Mouse (Mus musculus) adrenal gland (tissue): ENCODE data around the gene Sp4.

Source experiments
- intact Hi-C: fragments of 180-260 bp; cut with DNase I; formaldehyde crosslinking; loops from one replicate; pipeline ENCODE4 v1.15.1; 2025
- long read RNA-seq, 2 experiments: library from polyadenylated mRNA; unstranded; transcript quantifications; one replicate each; pipeline ENCODE4 v2.0.0; 2020; ENCODE audit warnings: borderline replicate concordance in 1 of 2; ENCODE audit not compliant: insufficient replicate concordance in 1 of 2

The Sp4 gene
- long read RNA-seq, experiment 1, partial matches to known transcripts = 1 of 2 reads
- long read RNA-seq, experiment 1, other reads (novel, unspliced or antisense) = 1 of 2 reads
- long read RNA-seq, experiment 2, partial matches to known transcripts = 0 of 1 reads
- long read RNA-seq, experiment 2, other reads (novel, unspliced or antisense) = 1 of 1 reads

DNA sequence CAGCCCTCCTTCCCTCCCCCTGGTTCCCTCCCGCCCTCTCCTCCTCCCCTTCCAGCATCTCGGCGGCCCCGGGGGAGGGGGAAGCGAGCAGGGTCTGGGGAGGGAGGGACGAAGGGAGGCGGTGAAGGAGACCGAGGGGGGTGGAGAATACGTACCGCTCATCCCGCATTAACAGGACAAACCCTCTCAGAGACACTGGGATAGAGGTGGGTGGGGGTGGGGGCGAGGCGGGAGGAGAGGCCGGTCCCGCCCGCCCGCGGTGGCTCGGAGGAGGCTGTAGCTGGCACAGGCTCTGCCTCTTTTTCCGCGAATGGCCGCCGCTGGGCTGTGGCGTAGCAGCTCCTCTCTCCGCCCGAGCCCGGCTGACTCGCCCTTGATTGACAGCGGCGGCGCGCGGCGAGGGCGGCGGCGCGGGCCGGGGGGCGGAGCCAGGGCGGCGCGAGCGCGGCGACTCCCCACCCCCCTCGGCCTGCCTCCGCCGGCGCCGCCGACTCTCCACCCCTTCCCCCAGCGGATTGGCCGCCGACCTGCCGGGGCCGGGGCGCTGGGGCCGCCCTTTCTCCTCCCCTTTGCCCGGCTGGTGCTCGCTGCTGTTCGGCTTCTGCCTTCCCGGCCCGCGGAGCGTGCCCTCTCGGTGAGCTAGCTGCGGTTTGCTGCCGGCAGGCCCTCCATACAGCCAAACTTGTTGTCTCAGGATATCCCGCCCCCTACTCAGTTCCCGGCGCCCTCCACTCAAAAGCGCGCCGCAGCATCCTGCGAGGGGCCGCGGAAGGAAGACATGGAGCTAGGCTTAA is at the start of gene Sp4:
Gene Sp4, minus strand, starts transcription at position 369 of the 794 bp plus-strand sequence.
- intact Hi-C loops = no loop called here

DNA sequence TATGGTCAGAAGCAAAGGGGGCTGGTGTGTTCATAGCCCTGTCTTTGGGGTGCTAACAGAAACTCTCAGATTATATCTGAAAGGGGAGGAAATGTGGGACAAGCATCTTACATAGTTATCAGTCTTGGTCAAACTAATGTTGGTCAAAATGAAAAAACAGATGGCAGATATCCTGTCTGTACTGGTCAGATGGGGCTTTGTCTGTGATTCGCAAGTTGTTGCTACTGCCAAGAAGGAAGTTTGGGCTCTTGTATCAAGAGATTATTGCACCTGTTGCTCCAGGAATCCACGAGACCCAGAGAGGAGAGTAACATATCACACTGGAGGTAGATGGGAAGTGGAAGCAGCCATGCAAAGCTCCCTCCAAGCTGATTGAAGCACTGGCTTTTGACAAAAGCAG is 37.9 kb upstream of the Sp4 start:
- intact Hi-C loops = no loop called here

DNA sequence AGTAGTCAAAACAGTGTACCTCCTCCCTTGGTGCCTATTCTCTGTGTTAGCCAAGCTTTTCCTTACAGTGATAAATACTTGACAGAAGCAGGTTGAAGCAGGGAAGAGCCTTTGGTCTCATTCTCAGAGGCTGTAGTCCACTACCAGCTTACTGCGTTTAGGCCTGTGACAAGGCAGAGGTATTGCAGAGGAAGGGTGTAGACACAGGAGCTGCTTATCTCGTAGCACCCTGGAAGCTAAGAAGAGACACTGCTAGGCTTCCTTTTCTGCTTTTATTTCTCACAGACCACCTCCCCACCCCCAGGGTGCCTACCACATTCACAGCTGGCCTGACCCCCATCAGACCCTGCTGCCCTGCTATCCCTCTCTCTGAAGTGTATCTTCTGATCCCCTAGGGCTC is 37.0 kb upstream of the Sp4 start:
- intact Hi-C loops = no loop called here

DNA sequence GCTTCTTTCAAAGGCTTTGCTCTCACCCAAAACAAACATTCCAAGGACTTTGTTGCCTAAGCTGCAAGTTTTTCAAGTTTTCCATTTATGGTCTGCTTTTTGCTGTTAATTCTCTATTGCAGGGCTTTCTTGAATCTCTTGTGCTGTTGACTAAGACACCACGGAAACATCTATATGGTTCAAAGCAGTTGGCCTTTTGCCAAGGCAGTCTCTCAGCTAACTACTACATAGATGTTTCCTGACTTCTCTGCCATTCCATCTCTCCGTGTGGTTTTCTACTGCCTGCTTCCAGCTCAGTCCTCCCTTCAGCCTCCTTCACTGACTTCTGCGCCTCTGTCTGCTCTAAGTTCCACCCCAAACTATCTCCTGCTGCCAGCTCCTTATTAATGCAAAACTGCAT is 36.1 kb upstream of the Sp4 start:
- intact Hi-C loops = no loop called here

DNA sequence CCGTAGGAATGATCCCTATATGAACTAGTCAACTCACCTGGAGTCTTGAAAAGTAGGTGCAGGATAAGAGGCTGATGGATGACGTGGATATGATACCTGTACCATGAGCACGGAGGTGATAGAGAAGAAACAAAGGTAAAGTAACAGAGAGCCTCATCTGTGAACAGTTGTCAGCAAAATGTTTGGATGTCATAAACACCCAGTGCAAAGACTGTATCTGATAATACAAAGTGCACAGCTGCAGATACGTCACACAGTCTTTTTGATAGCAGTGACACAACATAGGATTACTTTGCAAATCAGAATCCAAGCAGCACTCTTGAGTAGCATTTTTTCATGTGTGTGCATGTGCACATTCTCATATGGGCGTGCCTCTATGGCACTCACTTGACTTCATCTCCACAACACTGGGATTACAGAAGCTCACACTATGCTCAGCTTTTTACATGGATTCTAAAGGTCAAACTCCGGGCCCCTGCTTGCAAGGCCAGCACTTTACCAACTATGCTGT is 27.6 kb upstream of the Sp4 start:
- intact Hi-C loops = no loop called here

DNA sequence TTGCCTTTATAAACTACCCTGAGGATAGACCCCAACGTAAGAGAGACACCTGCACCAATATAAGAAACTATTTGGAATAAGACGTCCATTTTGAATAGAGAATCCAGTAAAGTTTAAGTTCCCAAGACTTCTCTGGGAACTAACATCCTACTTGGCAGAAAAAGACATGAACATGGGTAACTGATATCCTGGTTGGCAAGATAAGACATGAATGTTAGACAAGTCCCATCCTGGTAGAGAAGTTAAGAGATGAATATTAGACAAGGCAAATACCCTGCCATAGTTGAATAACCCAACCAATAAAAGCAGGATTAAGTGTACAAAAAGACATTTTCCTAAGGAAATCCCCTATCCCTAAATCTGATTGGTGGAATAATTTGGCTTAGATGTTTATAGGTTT is 26.3 kb upstream of the Sp4 start:
- intact Hi-C loops = no loop called here

DNA sequence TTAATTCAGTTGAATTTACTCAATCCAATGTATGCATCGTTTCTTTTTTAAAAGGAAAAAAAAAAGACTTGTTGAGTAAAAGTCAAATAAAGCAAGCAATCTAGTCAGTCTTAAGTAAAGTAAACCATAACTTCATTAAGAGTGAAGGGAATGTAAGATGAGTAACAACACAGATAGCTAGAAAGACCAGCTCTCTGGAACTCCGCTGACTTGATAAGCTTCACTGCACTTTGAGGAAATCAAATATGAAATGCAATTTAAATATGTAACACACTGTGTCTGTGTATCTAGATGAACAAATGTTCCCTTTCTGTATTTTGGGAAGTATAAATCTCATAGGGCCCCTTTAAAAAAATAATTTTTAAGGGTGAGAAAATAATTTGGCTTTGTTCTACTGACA is 24.9 kb upstream of the Sp4 start:
- intact Hi-C loops = no loop called here

DNA sequence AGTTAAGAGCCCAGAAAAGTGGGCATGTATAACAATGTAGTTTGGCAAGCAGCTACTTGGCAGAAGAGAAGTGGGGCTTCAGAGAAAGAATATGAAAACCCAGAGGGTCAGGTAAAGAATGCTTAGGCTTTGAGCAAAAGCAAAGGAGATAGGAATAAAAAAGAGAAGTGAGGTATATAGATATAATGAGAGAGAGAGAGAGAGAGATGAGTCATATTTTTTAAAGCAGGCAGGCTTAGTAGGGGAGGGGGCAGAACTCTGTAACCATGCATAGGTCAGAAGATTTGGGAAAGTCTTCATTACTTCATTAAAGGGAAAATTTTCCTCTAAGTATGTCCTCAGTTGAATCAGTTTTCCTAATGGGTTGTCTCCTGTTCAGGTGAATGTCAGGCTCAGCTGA is 18.8 kb upstream of the Sp4 start:
- intact Hi-C loops = no loop called here

DNA sequence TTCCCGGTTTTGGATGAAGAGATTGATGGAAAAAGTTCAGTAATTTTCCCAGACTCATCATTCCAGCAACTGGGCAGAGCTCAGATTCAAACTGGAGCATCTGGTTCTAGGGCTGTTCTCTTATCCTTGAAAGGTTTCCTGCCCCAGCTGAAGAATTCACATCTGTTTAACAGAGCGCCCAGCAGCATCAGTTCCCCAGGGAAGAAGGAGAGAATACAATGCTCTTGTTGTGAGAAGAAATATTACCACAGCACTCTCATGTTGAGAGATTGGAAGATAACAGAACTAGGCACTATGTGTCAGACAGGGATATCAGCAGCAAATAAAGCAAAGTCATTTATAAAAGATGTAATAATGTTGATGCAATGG is 13.2 kb upstream of the Sp4 start:
- intact Hi-C loops = no loop called here

DNA sequence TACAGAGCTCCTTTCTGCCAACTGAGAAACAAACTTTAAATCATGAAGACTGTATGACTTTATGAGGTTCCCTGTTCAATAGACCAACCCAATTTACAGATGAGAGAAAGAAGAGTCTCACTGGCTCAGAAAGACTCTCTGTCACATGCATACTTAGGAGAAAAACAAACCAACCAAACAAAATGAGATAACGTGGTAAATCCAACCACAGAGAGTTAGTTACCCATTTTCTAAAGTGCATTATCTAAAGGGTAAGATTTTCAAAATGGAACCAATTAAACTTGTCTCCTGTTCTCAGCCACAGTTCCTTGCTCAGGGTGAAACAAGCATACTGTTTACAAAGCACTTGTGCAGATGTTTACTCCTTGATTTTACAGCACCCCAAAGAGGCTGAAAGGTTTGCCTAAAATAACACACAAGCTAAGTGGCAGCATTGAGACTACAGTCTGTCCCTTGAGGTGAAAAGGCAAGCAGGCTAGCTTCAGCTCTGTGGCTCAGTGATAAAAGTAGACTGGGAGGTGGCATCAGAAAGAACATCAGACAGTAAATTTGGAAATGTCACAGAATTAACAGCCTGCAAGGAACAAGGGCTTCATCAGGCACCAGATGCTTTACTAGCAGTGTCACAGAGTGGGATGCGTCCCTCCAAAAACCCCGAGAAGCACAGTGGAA is 12.7 kb upstream of the Sp4 start:
- intact Hi-C loops = no loop called here

DNA sequence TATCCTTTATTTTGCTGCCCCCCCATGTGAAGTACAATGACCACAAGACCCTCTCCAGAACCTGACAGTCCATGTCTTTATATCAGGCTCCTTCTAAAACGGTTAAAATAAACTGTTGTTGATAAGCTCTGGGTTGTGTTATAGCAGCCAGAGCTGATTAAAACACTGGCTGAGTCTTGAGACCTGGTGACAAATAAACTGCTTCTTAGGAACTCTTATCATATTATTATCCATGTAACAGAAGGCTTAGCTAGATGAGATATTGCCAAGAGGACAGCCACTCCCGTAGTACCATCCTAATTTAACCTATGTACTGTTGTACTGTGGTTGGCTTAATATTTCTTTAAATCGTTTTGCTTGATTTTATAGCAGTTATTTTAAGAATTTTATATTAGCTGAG is 2.3 kb upstream of the Sp4 start:
- intact Hi-C loops = no loop called here

DNA sequence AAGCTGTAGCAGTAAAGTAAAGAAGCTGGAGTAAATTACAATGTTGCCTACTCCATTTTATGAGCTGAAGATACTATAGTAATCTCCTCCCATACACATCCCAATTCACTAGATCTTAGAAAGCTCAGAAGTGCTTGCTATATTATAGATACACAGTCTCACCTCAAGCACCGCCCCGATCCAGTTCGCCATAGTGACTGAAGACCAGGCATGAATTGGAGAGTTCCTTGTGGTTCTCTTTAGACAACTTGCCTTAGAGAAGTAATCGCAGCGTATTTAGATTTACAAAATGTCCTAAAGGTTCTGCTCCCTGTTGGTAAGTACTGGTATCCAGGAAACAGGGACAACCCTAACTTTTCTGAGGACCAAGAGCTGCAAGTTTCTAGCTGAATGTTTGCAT is 1.8 kb upstream of the Sp4 start:
- intact Hi-C loops = no loop called here

DNA sequence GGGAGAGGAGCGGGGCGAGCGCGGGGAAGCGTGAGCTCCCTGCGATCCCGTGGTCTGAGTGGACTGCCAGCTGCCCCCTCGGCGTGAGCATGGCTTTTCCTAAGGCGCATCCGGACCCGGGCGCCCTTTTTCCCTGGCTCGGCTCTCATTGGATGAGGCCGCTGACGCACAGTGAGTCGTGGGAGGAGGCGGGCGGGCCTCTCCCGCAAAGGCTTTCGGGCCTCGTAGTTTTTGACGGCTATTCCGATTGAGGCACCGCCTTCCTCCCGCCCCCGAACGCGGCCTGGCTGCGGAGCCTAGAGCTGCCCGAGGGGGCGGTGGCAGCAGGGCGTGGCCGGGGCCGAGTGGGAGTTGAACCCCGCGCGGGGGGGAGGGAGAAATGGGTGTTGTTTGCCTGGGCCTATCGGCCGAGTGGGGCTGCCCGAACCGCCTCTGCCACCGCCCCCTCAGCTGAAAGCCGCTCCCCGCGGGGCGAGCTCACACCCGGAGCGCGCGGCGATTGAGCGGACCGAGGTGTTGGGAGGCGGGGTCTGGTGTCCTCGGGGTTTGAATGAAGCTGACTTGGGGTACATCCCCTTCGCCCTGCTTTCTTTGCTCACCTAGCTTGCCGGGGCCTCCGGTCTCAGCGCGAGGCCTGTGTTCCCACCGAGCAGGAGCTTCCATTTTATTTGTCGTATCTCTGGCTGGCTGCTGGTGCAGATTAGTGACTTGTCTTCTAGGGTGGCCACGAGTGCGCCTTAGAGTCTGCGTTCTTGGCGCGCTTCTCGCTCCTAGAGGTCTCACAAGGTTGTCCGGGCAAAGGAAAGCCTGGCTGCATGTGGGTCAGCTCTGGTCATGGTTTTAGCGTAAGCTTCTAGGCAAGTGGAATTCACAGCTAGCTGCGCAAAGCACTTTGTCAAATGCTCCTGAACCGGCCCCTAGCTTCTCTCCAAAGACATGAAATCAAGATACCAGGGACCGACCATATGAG is 911 bp upstream of the Sp4 start:
- intact Hi-C loops = no loop called here

DNA sequence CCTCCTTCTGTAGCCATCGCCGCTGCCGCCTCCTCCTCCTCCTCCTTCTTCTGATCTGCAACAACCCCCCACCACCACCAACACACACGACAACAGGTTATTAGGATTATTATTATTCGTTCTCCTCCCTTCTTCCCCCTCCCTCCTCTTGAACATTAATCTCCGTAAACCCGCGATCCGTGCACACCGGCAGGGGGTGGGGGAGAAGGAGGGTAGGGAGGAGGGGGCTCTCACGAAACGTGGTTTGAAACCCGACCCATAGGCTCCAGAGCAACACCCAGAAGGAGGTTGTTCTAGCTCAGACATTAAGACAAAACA is 527 bp downstream of the Sp4 start:
- intact Hi-C loops = no loop called here

DNA sequence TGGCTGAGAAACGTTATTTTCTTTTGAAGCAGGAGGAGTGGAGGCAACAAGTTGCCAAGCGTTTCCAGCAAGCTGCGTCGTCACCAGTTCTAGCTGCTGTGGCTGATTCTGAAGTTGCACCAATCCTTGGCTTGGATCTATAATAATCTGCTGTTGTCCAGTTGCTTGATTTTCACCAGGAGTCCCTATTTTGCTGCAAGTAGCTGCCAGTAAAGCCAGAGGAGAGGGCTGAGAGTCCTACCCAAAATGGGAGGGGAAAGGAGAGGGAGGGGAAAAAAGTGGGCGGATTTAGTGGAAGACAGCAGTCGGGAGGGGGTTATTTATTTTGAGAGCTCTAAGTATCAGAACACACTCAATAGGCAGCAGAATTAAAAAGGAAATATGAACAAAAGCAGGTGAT is 1.3 kb downstream of the Sp4 start:
- intact Hi-C loops = no loop called here

DNA sequence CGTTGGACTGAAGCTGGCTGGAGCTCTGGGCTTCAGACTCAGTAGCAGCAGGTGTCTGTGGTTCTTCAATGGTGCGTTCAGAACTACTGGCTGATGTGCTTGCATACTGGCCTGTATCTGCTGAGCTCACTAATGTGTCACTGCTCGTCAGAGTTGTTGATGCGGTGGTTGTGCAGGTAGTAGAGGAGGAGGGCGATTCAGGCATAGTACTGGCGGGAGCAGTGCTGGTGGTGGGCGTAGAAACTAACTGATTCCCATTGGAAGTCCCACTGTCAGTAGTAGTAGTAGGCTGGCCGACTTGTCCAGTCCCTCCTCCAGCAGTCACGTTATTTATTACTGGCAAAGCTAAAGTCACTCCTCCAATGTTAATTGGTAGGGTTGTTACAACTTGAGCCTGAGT is 2.1 kb downstream of the Sp4 start:
- intact Hi-C loops = no loop called here

DNA sequence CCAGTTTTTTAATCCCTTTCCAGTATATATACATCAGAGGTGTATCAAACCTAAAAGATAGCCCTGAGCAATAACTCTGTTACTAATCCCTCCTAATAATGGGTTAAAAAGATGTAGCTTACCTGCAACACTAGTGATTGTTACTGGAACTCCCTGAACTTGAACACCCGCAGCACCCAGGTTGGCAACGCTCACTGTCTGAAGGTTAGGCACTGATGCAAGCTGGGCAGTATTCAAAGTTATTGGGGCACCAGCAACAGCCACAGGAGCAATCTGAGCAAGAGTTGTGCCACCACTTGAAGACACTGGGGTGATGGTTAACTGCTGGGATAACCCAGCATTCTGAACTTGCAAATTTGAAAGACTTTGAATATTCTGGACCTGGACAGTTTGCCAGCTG is 2.7 kb downstream of the Sp4 start:
- intact Hi-C loops = no loop called here

DNA sequence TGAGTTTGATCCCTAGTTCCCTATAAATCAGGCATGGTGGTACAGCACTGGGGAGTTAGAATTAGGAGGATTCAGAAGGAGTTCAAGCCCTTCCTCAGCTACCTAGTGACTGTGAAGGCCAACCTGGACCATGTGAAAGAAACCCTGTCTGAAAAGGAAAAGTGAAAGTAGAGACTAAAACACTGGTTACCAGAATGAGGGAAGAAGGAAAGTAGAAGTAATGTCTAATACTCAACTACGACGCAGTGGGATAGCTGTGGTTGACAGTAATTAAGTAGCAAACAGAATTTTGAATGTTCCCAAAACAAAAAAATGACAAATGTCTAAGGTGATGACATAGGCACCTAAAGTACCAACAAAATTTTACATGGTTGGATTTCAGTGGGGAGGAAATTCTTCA is 5.0 kb downstream of the Sp4 start:
- intact Hi-C loops = no loop called here

DNA sequence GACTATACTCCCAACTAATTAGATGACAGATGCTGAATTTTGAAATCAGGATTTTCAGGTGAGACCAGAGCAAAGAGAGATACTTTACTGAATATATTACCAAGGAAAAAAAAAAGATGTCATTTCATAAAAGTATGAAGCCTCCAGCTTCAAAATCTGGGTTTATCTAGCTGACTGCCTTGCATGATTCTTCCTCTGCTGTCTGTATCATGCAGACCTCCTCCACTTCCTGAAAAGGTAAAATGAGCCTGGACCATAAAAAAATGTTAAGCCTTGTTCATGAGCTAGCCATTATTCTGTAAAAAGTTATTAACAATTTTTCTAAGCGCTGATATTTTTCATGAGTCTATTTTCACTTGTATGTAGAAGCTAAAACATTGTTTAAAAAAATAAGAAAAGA is 5.4 kb downstream of the Sp4 start:
- intact Hi-C loops = no loop called here

DNA sequence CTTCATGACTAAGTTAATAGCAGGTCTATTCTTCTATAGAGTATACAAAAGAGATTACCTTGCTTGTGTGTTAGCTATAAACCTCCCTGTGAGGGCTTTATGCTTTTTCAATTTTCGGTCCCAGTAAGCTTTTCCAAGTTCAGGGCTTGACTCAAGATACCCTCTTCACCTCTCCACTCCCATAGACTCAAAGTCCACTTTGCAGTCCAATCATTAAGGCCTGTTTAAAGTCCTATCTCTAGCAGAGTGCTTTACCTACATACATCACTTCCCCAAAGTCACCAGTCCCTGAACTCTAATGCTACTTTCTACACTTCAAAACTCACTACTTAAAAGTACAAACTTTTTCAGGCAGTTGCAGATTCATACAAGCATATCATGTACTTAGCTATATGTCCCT is 12.3 kb downstream of the Sp4 start:
- intact Hi-C loops = no loop called here

DNA sequence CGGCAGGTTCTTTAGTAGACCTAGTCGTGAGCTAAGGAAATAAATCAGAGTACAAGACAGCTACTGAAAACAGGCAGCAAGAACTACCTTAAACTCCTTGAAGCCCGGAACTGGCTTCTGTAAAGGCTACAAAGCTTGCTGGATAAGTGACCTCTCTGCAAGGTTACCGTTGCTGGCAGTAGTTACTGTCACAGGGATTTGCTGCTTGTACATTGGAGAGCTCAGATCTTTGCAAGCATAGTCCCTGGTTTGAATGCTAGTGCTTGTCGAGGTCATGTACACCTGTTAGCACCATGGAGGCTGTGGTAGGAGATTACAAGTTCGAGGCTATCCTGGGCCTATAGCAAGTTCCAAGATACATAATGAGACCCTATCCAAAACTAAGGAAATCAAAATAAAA is 16.1 kb downstream of the Sp4 start:
- intact Hi-C loops = no loop called here

DNA sequence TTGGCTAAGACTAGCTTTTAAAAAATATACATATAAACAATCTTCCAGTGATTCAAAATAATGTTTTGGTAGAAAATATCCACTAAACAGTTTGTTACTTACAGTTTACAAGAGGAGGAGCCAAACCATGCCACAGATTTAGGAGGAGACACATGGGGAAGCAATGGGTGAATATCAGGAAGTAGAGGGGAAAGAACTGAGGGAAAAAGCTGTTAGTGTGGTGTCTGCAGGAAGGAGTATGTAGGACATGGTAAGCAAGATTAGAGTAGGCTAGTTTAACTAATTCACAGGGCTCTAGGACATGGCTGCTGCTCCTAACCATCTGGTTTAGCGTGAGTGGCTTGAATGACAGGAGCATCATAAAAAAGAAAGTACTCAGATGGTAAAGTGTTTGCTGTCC is 19.3 kb downstream of the Sp4 start:
- intact Hi-C loops = no loop called here
